Mouse (Mus musculus): ENCODE results near the gene Arnt2. TPM values are rescaled to one million over a fixed set of nuclear protein-coding genes. Genes with fewer than 3 reads are reported as not detected.

Arnt2 gene
- polyA plus RNA-seq, 1 experiment from 2014 or later: 88.2 TPM

DNA sequence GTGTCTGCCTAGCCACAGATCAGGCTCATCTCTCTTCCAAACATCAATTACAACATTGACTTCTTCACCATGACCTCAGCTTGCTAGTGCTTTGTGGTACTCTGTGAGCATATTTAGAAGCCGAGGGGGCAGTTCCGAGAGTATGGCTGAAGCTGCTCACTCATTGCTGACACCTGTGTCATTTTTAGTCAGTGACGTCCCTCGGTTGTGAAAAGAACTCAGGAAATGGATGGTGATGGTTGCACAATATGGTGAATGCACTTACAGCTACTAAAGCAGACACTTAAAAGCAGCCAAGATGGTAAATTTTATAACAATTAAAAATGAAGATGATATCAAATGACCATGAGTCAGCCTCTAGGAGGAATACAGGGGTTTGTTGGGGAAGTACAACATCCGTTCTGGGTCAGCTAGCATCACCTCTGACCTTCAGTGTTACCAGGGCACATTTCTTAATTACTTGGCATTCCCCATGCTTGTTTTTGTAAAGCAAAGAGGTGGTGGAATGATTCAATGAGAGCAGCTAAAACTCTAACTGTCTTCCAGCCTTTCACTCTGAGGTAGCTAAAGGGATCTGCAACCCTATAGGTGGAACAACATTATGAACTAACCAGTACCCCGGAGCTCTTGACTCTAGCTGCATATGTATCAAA is 212.6 kb downstream of the Arnt2 start:
- H3K27ac ChIP-seq (ENCODE audit: low read length): no peak overlapping the region
- no peak for ATAC-seq
- H3K36me3 ChIP-seq (ENCODE audit: control insufficient read depth, insufficient read depth, low read length): no peaks in the 10 kb centered on the region
- no peaks in the 10 kb centered on the region for H3K9me3 ChIP-seq (replicated peaks; ENCODE audit: control insufficient read depth, low read length, poor library complexity, severe bottlenecking)
- H3K9ac ChIP-seq (ENCODE audit: low read depth, low read length): no peak overlapping the region
- H3K27me3 ChIP-seq (ENCODE audit: control insufficient read depth, insufficient read depth, low read depth, low read length): no peaks in the 10 kb centered on the region
- H3K4me1 ChIP-seq (ENCODE audit: control insufficient read depth, insufficient read depth, low read length): no peaks in the 10 kb centered on the region
- H3K4me2 ChIP-seq (ENCODE audit: low read length): no peak overlapping the region
- 85% methylated on average over 6 of the region's 6 CpGs for WGBS
- H3K4me3 ChIP-seq (ENCODE audit: low read depth, low read length): no peak overlapping the region

Other genes with a start within 250 kb of the Arnt2 start
- 0.98 and 1.4 TPM in 2 replicates for gene Gm2115, start 118.8 kb upstream of the Arnt2 start, polyA plus RNA-seq (2015; fragmentation: Nextera tagmentation; extraction: Ambion mirVana)
- 11.9 and 13.6 TPM in 2 replicates for gene Fah, start 196.5 kb upstream of the Arnt2 start, polyA plus RNA-seq (2015; fragmentation: Nextera tagmentation; extraction: Ambion mirVana)